Mouse (Mus musculus) hindbrain, embryonic 14.5 days (tissue): Measurements from ENCODE around the gene Olfr316. TPM values are rescaled to one million over a fixed set of nuclear protein-coding genes. Genes with fewer than 3 reads are reported as not detected.

ENCODE experiments used
- ATAC-seq: fragments of 200-750 bp; cut with Nextera tagmentation; 2 replicates; pipeline ENCODE4 v1.8.0; 2017; ENCODE audit warnings: moderate number of reproducible peaks, mild to moderate bottlenecking, moderate TSS enrichment, moderate library complexity; ENCODE audit not compliant: low FRiP score
- DNase-seq: peaks from one replicate; pipeline ENCODE4 v3.0.0-alpha.2; 2015; ENCODE audit warnings: low spot score
- H3K27ac ChIP-seq: fragments of 300-500 bp; sonication (generic); 2 replicates; pipeline ENCODE4 v1.5.1; 2014; ENCODE audit warnings: mild to moderate bottlenecking, moderate library complexity
- H3K27me3 ChIP-seq: fragments of 300-500 bp; sonication (generic); 2 replicates; pipeline ENCODE4 v1.6.1; 2014; ENCODE audit warnings: mild to moderate bottlenecking, low read length, mixed read lengths; ENCODE audit not compliant: control insufficient read depth, insufficient read depth
- H3K36me3 ChIP-seq: fragments of 300-500 bp; sonication (generic); replicated peaks from 2 replicates; pipeline ENCODE4 v1.6.1; 2014; ENCODE audit not compliant: control insufficient read depth, insufficient read depth
- H3K4me1 ChIP-seq: fragments of 300-500 bp; sonication (generic); replicated peaks from 2 replicates; pipeline ENCODE4 v1.6.1; 2014; ENCODE audit warnings: antibody characterized with exemption, low read length, mixed read lengths; ENCODE audit not compliant: control insufficient read depth, insufficient read depth
- H3K4me2 ChIP-seq: fragments of 300-500 bp; sonication (generic); replicated peaks from 2 replicates; pipeline ENCODE4 v1.6.1; 2014; ENCODE audit warnings: mild to moderate bottlenecking, moderate library complexity
- H3K4me3 ChIP-seq: fragments of 300-500 bp; sonication (generic); replicated peaks from 2 replicates; pipeline ENCODE4 v1.5.1; 2014; ENCODE audit warnings: mild to moderate bottlenecking, low read length
- H3K9ac ChIP-seq: fragments of 300-500 bp; sonication (generic); 2 replicates; pipeline ENCODE4 v1.6.1; 2014
- H3K9me3 ChIP-seq: fragments of 300-500 bp; sonication (generic); 2 replicates; pipeline ENCODE4 v1.6.1; 2016; ENCODE audit warnings: low read length; ENCODE audit not compliant: control insufficient read depth
- WGBS: fragments of 180-500 bp; shearing (Covaris S2); extraction: QIAGEN DNeasy Blood & Tissue Kit; methylation state at CpG from one replicate; pipeline ENCODE4 v1.1.7; 2014; 5-methylcytosine and 5-hydroxymethylcytosine counted together
- polyA plus RNA-seq: library from polyadenylated mRNA; unstranded; fragments of >200 nt; fragmentation: Nextera tagmentation; extraction: Ambion mirVana; gene quantifications from 2 replicates; pipeline ENCODE4 v1.2.1, GENCODE M21; 2014

Olfr316 gene
- polyA plus RNA-seq, 1 experiment from 2014 or later, result not detected

DNA sequence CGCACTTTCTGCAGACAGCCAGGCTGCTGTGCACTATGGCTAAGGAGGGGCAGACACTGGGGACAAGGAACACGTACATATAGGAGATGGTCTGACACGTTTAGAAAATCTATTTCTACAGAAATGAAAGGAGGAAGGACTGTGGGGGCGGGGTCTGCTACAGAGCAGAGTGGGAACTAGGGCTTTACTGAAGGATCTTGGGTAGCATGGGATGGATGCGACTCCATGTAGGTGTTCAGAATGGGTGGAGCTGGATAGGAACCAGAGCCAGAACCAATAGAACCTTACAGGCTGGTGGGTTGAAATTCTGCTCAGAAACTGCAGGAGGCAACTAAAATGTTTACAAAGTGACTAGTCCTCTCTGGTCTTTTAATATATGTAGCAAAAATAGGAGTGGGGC lies 47.2 kb downstream of the Olfr316 start:
- Histone ChIP-seq H3K4me2 (no peak overlapping the region), H3K9me3 (no peaks in the 10 kb centered on the region), H3K27me3 (no peaks in the 10 kb centered on the region), H3K4me3 (no peak overlapping the region), H3K9ac (no peak overlapping the region), H3K36me3 (no peaks in the 10 kb centered on the region), H3K27ac (no peak overlapping the region), H3K4me1 (peaks cover 10% of the 10 kb centered on the region)
- DNase-seq (no peak), ATAC-seq (no peak)
- 85% methylated on average over 5 of the region's 5 CpGs for WGBS

DNA sequence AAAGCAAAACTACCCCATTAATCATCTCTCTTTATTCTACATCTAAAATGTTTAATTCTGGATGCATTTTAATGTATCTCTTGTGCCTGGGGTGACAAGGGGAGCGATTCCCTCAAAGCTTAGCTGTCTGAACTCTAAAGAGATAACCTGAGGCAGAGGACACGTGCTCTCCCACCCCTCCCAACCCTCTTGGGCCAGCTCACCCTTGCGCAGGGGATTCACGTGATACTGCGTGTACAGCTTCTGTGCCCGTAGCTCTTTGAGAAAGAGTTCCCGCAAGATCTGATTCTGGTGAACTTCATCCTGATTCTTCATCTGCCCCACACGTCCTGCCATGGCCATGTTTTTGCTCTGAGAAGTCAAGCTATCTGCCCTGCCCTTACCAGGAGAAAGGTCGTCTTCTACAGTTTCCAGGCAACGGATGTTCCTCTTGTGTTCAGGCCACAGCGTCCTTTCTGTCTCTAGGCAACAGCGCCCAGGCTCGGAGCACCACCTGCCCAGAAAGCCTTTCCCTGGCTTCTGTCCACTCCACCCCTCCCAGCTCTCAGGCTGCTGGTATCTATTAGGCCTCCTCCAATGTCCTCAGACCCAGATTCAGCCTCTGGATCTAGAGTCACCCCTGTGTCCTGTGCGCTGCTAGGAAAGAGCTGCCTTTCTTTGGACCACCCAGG lies 49.2 kb downstream of the Olfr316 start, which contains the start of gene Fam183b:
Fam183b (minus strand) TSS at position 403 of the 671 bp plus-strand sequence.
- ATAC-seq (peak; percentile 31; the same call in 1 of the 2 replicates), DNase-seq (no peak)
- no peaks in the 10 kb centered on the region for H3K9me3 ChIP-seq
- H3K27ac ChIP-seq, result no peak within 1 kb of the TSS
- no peaks in the 10 kb centered on the region for H3K27me3 ChIP-seq
- H3K36me3 ChIP-seq, result no peaks in the 10 kb centered on the region
- 24% methylated on average over 14 of the region's 14 CpGs for WGBS
- H3K4me1 ChIP-seq, result peaks cover 10% of the 10 kb centered on the region
- H3K4me3 ChIP-seq, result no peak within 1 kb of the TSS
- H3K4me2 ChIP-seq, result peak within 1 kb of the TSS; percentile 35
- 0 out of 2 replicates have a peak within 1 kb of the TSS, but pooled peaks have one; percentile 20 for H3K9ac ChIP-seq

DNA sequence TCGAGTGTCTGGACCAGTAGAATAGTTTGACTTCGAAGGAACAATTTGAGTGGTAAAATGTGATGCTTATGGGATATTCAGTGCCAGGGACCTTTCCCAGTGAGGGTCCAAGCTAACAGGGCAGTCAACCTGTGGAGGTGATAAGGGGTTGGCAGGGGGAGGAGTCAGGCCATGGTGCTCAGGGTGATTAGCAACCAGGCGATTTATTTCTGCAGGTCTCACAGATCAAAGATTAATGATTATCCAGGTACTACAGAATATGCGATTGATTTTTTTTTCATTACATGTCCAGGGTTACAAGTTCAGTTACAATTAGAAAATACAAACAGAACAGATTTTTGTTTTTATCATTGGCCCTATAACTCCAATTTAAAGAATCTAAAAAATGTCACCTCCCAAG lies 51.3 kb downstream of the Olfr316 start:
- Histone ChIP-seq H3K9ac (no peak overlapping the region), H3K36me3 (no peaks in the 10 kb centered on the region), H3K27me3 (no peaks in the 10 kb centered on the region), H3K4me1 (peaks cover 10% of the 10 kb centered on the region), H3K27ac (no peak overlapping the region), H3K9me3 (no peaks in the 10 kb centered on the region), H3K4me3 (no peak overlapping the region), H3K4me2 (no peak overlapping the region)
- no peak for ATAC-seq
- no peak for DNase-seq
- 81% methylated on average over 4 of the region's 4 CpGs for WGBS

DNA sequence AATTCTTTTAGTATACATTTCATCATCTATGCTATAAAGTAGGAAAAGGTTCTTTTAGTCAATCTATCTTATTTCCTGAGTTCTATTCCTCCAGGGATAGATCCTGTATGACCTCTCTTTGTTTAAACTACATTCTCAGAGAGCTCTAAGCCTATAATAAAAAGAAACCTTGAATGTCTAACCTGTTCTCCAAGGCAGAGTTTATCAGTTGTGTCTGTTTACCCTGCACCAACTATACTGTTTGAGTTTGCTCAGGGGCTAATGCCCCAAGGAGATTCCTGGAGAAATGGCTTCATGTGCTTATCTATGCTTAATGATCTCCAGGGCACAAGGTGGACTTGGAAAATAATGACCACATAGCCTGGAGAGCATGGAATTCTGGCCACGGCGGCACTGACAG lies 51.9 kb downstream of the Olfr316 start:
- no peak overlapping the region for H3K9ac ChIP-seq
- no peaks in the 10 kb centered on the region for H3K36me3 ChIP-seq
- no peak overlapping the region for H3K4me2 ChIP-seq
- WGBS, result 69% methylated on average over 2 of the region's 2 CpGs
- no peak overlapping the region for H3K4me3 ChIP-seq
- no peak for DNase-seq
- no peaks in the 10 kb centered on the region for H3K9me3 ChIP-seq
- H3K4me1 ChIP-seq, result peaks cover 10% of the 10 kb centered on the region
- ATAC-seq, result no peak
- H3K27ac ChIP-seq, result no peak overlapping the region
- no peaks in the 10 kb centered on the region for H3K27me3 ChIP-seq

Other genes with a start within 250 kb of the Olfr316 start
- gene Olfr330, start 217.9 kb upstream of the Olfr316 start, polyA plus RNA-seq, result not detected in 2 replicates
- 0.12 TPM in 1 of 2 replicates, not detected in the other for gene Olfr329-ps, start 206.3 kb upstream of the Olfr316 start, polyA plus RNA-seq
- gene Olfr328, start 197.1 kb upstream of the Olfr316 start, polyA plus RNA-seq, result 0.12 TPM in 1 of 2 replicates, not detected in the other
- not detected in 2 replicates for gene Olfr224, start 182.2 kb upstream of the Olfr316 start, polyA plus RNA-seq
- not detected in 2 replicates for gene Olfr325, start 175.0 kb upstream of the Olfr316 start, polyA plus RNA-seq
- gene Olfr324, start 157.6 kb upstream of the Olfr316 start, polyA plus RNA-seq, result 0.25 TPM in 1 of 2 replicates, not detected in the other
- not detected in 2 replicates for gene 2210407C18Rik, start 136.7 kb upstream of the Olfr316 start, polyA plus RNA-seq
- not detected in 2 replicates for gene Olfr323, start 122.2 kb upstream of the Olfr316 start, polyA plus RNA-seq
- gene Trim58, start 112.3 kb upstream of the Olfr316 start, polyA plus RNA-seq, result 0.20 TPM in 1 of 2 replicates, not detected in the other
- not detected in 2 replicates for gene Olfr322, start 94.0 kb upstream of the Olfr316 start, polyA plus RNA-seq
- not detected in 2 replicates for gene Olfr320, start 71.6 kb upstream of the Olfr316 start, polyA plus RNA-seq
- not detected in 2 replicates for gene Olfr319, start 53.6 kb upstream of the Olfr316 start, polyA plus RNA-seq
- gene Olfr318, start 28.7 kb upstream of the Olfr316 start, polyA plus RNA-seq, result not detected in 2 replicates
- 0.09 and 0.12 TPM in 2 replicates for gene Olfr317, start 13.5 kb upstream of the Olfr316 start, polyA plus RNA-seq
- not detected in 2 replicates for gene Olfr315, start 20.5 kb downstream of the Olfr316 start, polyA plus RNA-seq
- gene Olfr314, start 30.2 kb downstream of the Olfr316 start, polyA plus RNA-seq, result not detected in 2 replicates
- 6.5 and 9.4 TPM in 2 replicates for gene Fam183b, start 49.2 kb downstream of the Olfr316 start, polyA plus RNA-seq
- not detected in 2 replicates for gene Olfr313, start 62.3 kb downstream of the Olfr316 start, polyA plus RNA-seq
- gene Olfr312, start 76.5 kb downstream of the Olfr316 start, polyA plus RNA-seq, result not detected in 2 replicates
- gene Olfr311, start 86.5 kb downstream of the Olfr316 start, polyA plus RNA-seq, result not detected in 2 replicates
- gene Gm12258, start 94.4 kb downstream of the Olfr316 start, polyA plus RNA-seq, result 24.2 and 25.7 TPM in 2 replicates
- 13.6 and 14.6 TPM in 2 replicates for gene 2810021J22Rik, start 114.5 kb downstream of the Olfr316 start, polyA plus RNA-seq
- gene Zfp39, start 151.5 kb downstream of the Olfr316 start, polyA plus RNA-seq, result 8.7 and 9.8 TPM in 2 replicates
- not detected in 2 replicates for gene Btnl10, start 165.2 kb downstream of the Olfr316 start, polyA plus RNA-seq
- gene Rnf187, start 186.2 kb downstream of the Olfr316 start, polyA plus RNA-seq, result 682 and 743 TPM in 2 replicates
- 109 and 138 TPM in 2 replicates for gene Hist3h2ba, start 196.2 kb downstream of the Olfr316 start, polyA plus RNA-seq
- gene Hist3h2a, start 202.0 kb downstream of the Olfr316 start, polyA plus RNA-seq, result 86.9 and 94.9 TPM in 2 replicates
- 0.76 and 1.1 TPM in 2 replicates for gene Trim17, start 202.0 kb downstream of the Olfr316 start, polyA plus RNA-seq
- 18.9 and 22.1 TPM in 2 replicates for gene Trim11, start 225.4 kb downstream of the Olfr316 start, polyA plus RNA-seq